Mouse (Mus musculus): ENCODE data around the gene Stpg1. TPM values are rescaled to one million over a fixed set of nuclear protein-coding genes. Genes with fewer than 3 reads are reported as not detected.

Stpg1 gene
- polyA plus RNA-seq, 1 experiment from 2014 or later: not detected

GRCm38 (mm10) chr4:135579695-135580094 lies 85.1 kb downstream of the Stpg1 start:
- 26% methylated on average over 6 of the region's 6 CpGs for WGBS (ENCODE audit: insufficient replicate concordance)
- H3K4me3 ChIP-seq (replicated peaks): no peak overlapping the region
- H3K27ac ChIP-seq: no peak overlapping the region
- no peak overlapping the region for H3K4me2 ChIP-seq
- no peaks in the 10 kb centered on the region for H3K9me3 ChIP-seq (replicated peaks)
- no peaks in the 10 kb centered on the region for H3K36me3 ChIP-seq
- H3K27me3 ChIP-seq: peaks cover 42% of the 10 kb centered on the region
- no peaks in the 10 kb centered on the region for H3K4me1 ChIP-seq (replicated peaks)
- DNase-seq: no peak
- no peak overlapping the region for H3K9ac ChIP-seq
- ATAC-seq (ENCODE audit: low read depth): no peak

- ATAC-seq (ENCODE audit: low read depth) (no peak), DNase-seq (no peak)
- H3K4me3 ChIP-seq (replicated peaks): no peak overlapping the region
- H3K4me1 ChIP-seq (replicated peaks): no peaks in the 10 kb centered on the region
- peaks cover 27% of the 10 kb centered on the region for H3K27me3 ChIP-seq
- H3K9ac ChIP-seq: no peak overlapping the region
- WGBS (ENCODE audit: insufficient replicate concordance): 36% methylated on average over 12 of the region's 12 CpGs
- H3K4me2 ChIP-seq: no peak overlapping the region
- H3K36me3 ChIP-seq: no peaks in the 10 kb centered on the region
- H3K9me3 ChIP-seq (replicated peaks): no peaks in the 10 kb centered on the region
- H3K27ac ChIP-seq: no peak overlapping the region
Measured at GRCm38 (mm10) chr4:135581222-135581910, 86.8 kb downstream of the Stpg1 start.

GRCm38 (mm10) chr4:135584838-135585237 lies 90.2 kb downstream of the Stpg1 start:
- WGBS (ENCODE audit: insufficient replicate concordance): 45% methylated on average over 4 of the region's 4 CpGs
- DNase-seq (no peak), ATAC-seq (ENCODE audit: low read depth) (no peak)
- Histone ChIP-seq H3K4me1 (replicated peaks) (no peaks in the 10 kb centered on the region), H3K27ac (no peak overlapping the region), H3K27me3 (peaks cover 26% of the 10 kb centered on the region), H3K4me2 (no peak overlapping the region), H3K4me3 (replicated peaks) (no peak overlapping the region), H3K36me3 (no peaks in the 10 kb centered on the region), H3K9me3 (replicated peaks) (no peaks in the 10 kb centered on the region), H3K9ac (no peak overlapping the region)

Small RNA genes within 50 kb of the gene (microRNA-seq; reads per million reads assigned to microRNA genes)
- not detected for gene Gm25317

Other genes with a start within 250 kb of the Stpg1 start
- 109 and 131 TPM in 2 replicates for gene Clic4, start 222.0 kb upstream of the Stpg1 start, polyA plus RNA-seq (2015; fragmentation: Nextera tagmentation; extraction: Ambion mirVana)
- 159 and 203 TPM in 2 replicates for gene Srrm1, start 141.5 kb upstream of the Stpg1 start, polyA plus RNA-seq (2015; fragmentation: Nextera tagmentation; extraction: Ambion mirVana)
- gene Ncmap, start 96.6 kb upstream of the Stpg1 start, polyA plus RNA-seq (2015; fragmentation: Nextera tagmentation; extraction: Ambion mirVana): 0.16 and 0.22 TPM in 2 replicates
- gene Rcan3, start 60.9 kb upstream of the Stpg1 start, polyA plus RNA-seq (2015; fragmentation: Nextera tagmentation; extraction: Ambion mirVana): 4.2 and 4.7 TPM in 2 replicates
- 2.7 and 3.2 TPM in 2 replicates for gene Nipal3, start 248 bp downstream of the Stpg1 start, polyA plus RNA-seq (2015; fragmentation: Nextera tagmentation; extraction: Ambion mirVana)
- 0.30 and 0.45 TPM in 2 replicates for gene Grhl3, start 78.8 kb downstream of the Stpg1 start, polyA plus RNA-seq (2015; fragmentation: Nextera tagmentation; extraction: Ambion mirVana)
- 0.02 and 0.05 TPM in 2 replicates for gene Ifnlr1, start 191.5 kb downstream of the Stpg1 start, polyA plus RNA-seq (2015; fragmentation: Nextera tagmentation; extraction: Ambion mirVana)
- gene Il22ra1, start 233.4 kb downstream of the Stpg1 start, polyA plus RNA-seq (2015; fragmentation: Nextera tagmentation; extraction: Ambion mirVana): 0.23 and 0.32 TPM in 2 replicates